In the genomic region with DNA sequence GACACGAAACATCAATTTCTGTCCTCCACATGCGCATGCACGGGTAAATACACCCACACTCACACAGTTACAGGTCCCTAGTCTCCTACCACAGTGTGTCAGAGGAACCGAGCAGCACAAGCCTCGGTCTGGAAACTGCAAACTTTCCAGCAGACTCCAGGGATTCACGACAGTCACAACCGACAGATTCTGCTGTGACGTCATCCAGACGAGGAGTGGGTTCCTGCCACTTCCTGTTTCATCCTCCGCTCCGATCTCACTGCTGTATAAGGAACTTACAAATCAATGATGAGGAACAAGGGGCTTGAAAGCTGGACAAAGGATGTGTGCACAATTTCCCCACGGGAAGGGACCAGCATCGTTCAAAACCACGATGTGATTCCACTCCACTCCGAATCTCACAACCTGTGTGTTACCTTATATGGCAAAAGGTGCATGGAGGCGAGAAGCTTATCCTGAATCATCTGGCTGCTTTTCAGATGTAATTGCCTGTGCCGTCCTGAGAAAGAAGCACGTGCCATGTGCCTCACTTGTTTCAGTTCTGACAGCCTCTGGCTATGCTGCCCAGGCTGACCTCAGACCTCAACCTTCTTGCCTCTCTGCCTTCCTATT, we compare ENCODE assay signal across 8 mouse cellular contexts. TPM values are rescaled to one million over a fixed set of nuclear protein-coding genes. Genes with fewer than 3 reads are reported as not detected.
DNase-seq lines count a peak whose midpoint lies in the region; TF ChIP-seq lines count a peak whose summit lies in the region.

No protein-coding gene starts in this region.

- TF ChIP-seq EP300 in MEL (IDR thresholded peaks at IDR 0.05; ENCODE audit: low read depth in 1 of 2, low read length in 2 of 2) = no peak

- no peaks in the 10 kb centered on the region for H3K9me3 ChIP-seq in MEL (replicated peaks; ENCODE audit: insufficient read depth, low read length)

- H3K4me3 ChIP-seq in MEL (ENCODE audit: control insufficient read depth in 1 of 2, insufficient read depth in 1 of 2, low read depth in 2 of 2, low read length in 2 of 2) = peak overlapping the region; percentile 59 to 67

- TF ChIP-seq RAD21 in MEL (IDR thresholded peaks at IDR 0.05; ENCODE audit: low read depth, low read length) = no peak

- peak overlapping the region; percentile 49 for H3K9ac ChIP-seq in MEL (ENCODE audit: control insufficient read depth, low read depth, low read length, poor library complexity, severe bottlenecking)

- DNase-seq in A20 (ENCODE audit: low read depth, low spot score) = peak; percentile 85
- peak; percentile 88 for DNase-seq in MEL (ENCODE audit: low read depth, low spot score)
- peak; percentile 66 to 82 for DNase-seq in frontal cortex, adult 2 months (ENCODE audit: extremely low spot score in 1 of 2, low spot score in 1 of 2)
- DNase-seq in layer of hippocampus, postnatal 14 days (ENCODE audit: low spot score in 2 of 2) = peak; percentile 68 to 76
- DNase-seq in lung, postnatal 4 days = peak; percentile 46 to 49
- DNase-seq in spleen, postnatal 10 days (ENCODE audit: low spot score in 2 of 2) = peak; percentile 42 to 47
- DNase-seq in urinary bladder, postnatal 14 days (ENCODE audit: low spot score) = no peak
- DNase-seq in cerebellum, postnatal 4 days (ENCODE audit: low spot score in 2 of 2) = no peak

- H3K27me3 ChIP-seq in MEL (ENCODE audit: control insufficient read depth in 1 of 2, insufficient read depth in 2 of 2, low read length in 2 of 2) = no peaks in the 10 kb centered on the region

- no peak for TF ChIP-seq CTCF in MEL (IDR thresholded peaks at IDR 0.05 in 2 of 3, conservative IDR thresholded peaks at IDR 0.05 in 1 of 3; ENCODE audit: control insufficient read depth in 1 of 3, insufficient read depth in 1 of 3, low read depth in 2 of 3, low read length in 3 of 3, poor library complexity in 1 of 3, severe bottlenecking in 1 of 3)

- no peaks in the 10 kb centered on the region for H3K79me2 ChIP-seq in MEL (ENCODE audit: control insufficient read depth, insufficient read depth, low read length, poor library complexity)

- H3K27ac ChIP-seq in MEL (ENCODE audit: control insufficient read depth, low read depth, low read length) = no peak overlapping the region

- peaks cover 0 to 8% of the 10 kb centered on the region in 2 experiments; a peak in 2 of 4 replicates for H3K36me3 ChIP-seq in MEL (ENCODE audit: control insufficient read depth in 1 of 2, insufficient read depth in 2 of 2, low read length in 2 of 2)

- TF ChIP-seq POLR2A in MEL (IDR thresholded peaks at IDR 0.05; ENCODE audit: control insufficient read depth in 1 of 2, insufficient read depth in 1 of 2, low read depth in 1 of 2, low read length in 2 of 2, poor library complexity in 1 of 2) = peak in 1 of 2 experiments; percentile 51; a peak in 2 of 4 replicates

- H3K4me1 ChIP-seq in MEL (ENCODE audit: control insufficient read depth in 1 of 2, insufficient read depth in 2 of 2, low read length in 2 of 2) = peaks cover 11 to 25% of the 10 kb centered on the region in 2 experiments

TF ChIP-seq in MEL, 35 proteins besides CTCF, POLR2A, EP300 and RAD21:
- TF ChIP-seq MYC (IDR thresholded peaks at IDR 0.05; ENCODE audit: low read depth, low read length) = no peak
- peak; percentile 43; the same call in 1 of the 2 replicates for TF ChIP-seq NRF1 (IDR thresholded peaks at IDR 0.05; ENCODE audit: insufficient read depth, low read depth, low read length, poor library complexity, severe bottlenecking)
- peak; percentile 47; the same call in 1 of the 2 replicates for TF ChIP-seq ETS1 (IDR thresholded peaks at IDR 0.05; ENCODE audit: low read depth, low read length)
- TF ChIP-seq KAT2A (conservative IDR thresholded peaks at IDR 0.05; ENCODE audit: low read depth, low read length) = no peak
- TF ChIP-seq USF1 (IDR thresholded peaks at IDR 0.05; ENCODE audit: low read depth, low read length) = no peak
- no peak for TF ChIP-seq MAFK (IDR thresholded peaks at IDR 0.05; ENCODE audit: borderline replicate concordance, low read depth, low read length)
- TF ChIP-seq ZNF384 (IDR thresholded peaks at IDR 0.05; ENCODE audit: low read depth, low read length) = no peak
- TF ChIP-seq USF2 (IDR thresholded peaks at IDR 0.05; ENCODE audit: borderline replicate concordance in 1 of 2, insufficient read depth in 1 of 2, low read depth in 1 of 2, low read length in 2 of 2) = no peak
- no peak for TF ChIP-seq MXI1 (IDR thresholded peaks at IDR 0.05; ENCODE audit: low read depth, low read length)
- 0 out of 2 replicates have a peak, but pooled peaks have one; percentile 15 for TF ChIP-seq SIN3A (IDR thresholded peaks at IDR 0.05; ENCODE audit: low read length)
- no peak for TF ChIP-seq E2F4 (IDR thresholded peaks at IDR 0.05; ENCODE audit: borderline replicate concordance, low read depth, low read length)
- TF ChIP-seq MAZ (IDR thresholded peaks at IDR 0.05; ENCODE audit: low read depth, low read length) = no peak
- TF ChIP-seq ELF1 (IDR thresholded peaks at IDR 0.05; ENCODE audit: low read depth, low read length) = peak; percentile 84
- no peak for TF ChIP-seq CHD2 (IDR thresholded peaks at IDR 0.05; ENCODE audit: low read length)
- no peak for TF ChIP-seq RCOR1 (IDR thresholded peaks at IDR 0.05; ENCODE audit: low read depth, low read length)
- TF ChIP-seq UBTF (IDR thresholded peaks at IDR 0.05; ENCODE audit: borderline replicate concordance, insufficient read depth, low read depth, low read length) = no peak
- TF ChIP-seq HCFC1 (IDR thresholded peaks at IDR 0.05; ENCODE audit: low read depth, low read length) = peak; percentile 61
- TF ChIP-seq MYB (IDR thresholded peaks at IDR 0.05; ENCODE audit: low read depth, low read length) = no peak
- TF ChIP-seq GABPA (IDR thresholded peaks at IDR 0.05; ENCODE audit: low read depth, low read length) = no peak
- 0 out of 2 replicates have a peak, but pooled peaks have one; percentile 32 for TF ChIP-seq TBP (IDR thresholded peaks at IDR 0.05; ENCODE audit: low read depth, low read length)
- no peak for TF ChIP-seq TAL1 (IDR thresholded peaks at IDR 0.05; ENCODE audit: low read length)
- no peak for TF ChIP-seq POLR2AphosphoS2 (IDR thresholded peaks at IDR 0.05; ENCODE audit: low read length)
- TF ChIP-seq ZMIZ1 (IDR thresholded peaks at IDR 0.05; ENCODE audit: low read depth, low read length) = no peak
- no peak for TF ChIP-seq SMC3 (IDR thresholded peaks at IDR 0.05; ENCODE audit: low read depth, low read length)
- TF ChIP-seq NELFE (IDR thresholded peaks at IDR 0.05; ENCODE audit: low read depth, low read length) = no peak
- TF ChIP-seq MEF2A (IDR thresholded peaks at IDR 0.05; ENCODE audit: extremely low read depth, insufficient replicate concordance, low read depth, low read length, poor library complexity, severe bottlenecking) = no peak
- TF ChIP-seq CHD1 (IDR thresholded peaks at IDR 0.05; ENCODE audit: low read depth, low read length) = no peak
- TF ChIP-seq JUND (IDR thresholded peaks at IDR 0.05; ENCODE audit: low read depth, low read length) = no peak; the same call in 1 of the 2 replicates
- no peak for TF ChIP-seq POLR2AphosphoS5 (IDR thresholded peaks at IDR 0.05; ENCODE audit: borderline replicate concordance, low read depth, low read length)
- no peak for TF ChIP-seq ZC3H11A (IDR thresholded peaks at IDR 0.05; ENCODE audit: low read depth, low read length)
- TF ChIP-seq ZKSCAN1 (IDR thresholded peaks at IDR 0.05; ENCODE audit: low read depth, low read length) = no peak
- peak; percentile 30; the same call in 1 of the 2 replicates for TF ChIP-seq TCF12 (IDR thresholded peaks at IDR 0.05; ENCODE audit: low read depth, low read length)
- TF ChIP-seq BHLHE40 (IDR thresholded peaks at IDR 0.05; ENCODE audit: borderline replicate concordance, low read depth, low read length) = peak; percentile 67; the same call in 1 of the 2 replicates
- no peak for TF ChIP-seq GATA1 (IDR thresholded peaks at IDR 0.05; ENCODE audit: low read depth, low read length)
- TF ChIP-seq MAX (IDR thresholded peaks at IDR 0.05; ENCODE audit: low read length) = no peak

RNA-seq across cellular contexts. Expression of a gene that starts 14.6 kb away (rescaled TPM):
- 60.2 and 71.6 TPM in 2 replicates for total RNA-seq in MEL (2012; rRNA removed)
- 10 to 100 TPM in 1 of 2 experiments, not detected in 1; 43.9 TPM for polyA plus RNA-seq in MEL (2012; ENCODE audit: insufficient read depth in 1 of 2, insufficient read length in 2 of 2, low read depth in 1 of 2, low replicate concordance in 2 of 2, missing spikeins in 1 of 2)
- polyA plus RNA-seq in frontal cortex, adult 2 months (2012; rRNA removed) = 78.7 and 81.9 TPM in 2 replicates
- total RNA-seq in layer of hippocampus, postnatal 14 days (2021) = 100 to 1,000 TPM; 126 to 133 TPM

RNA-seq across cellular contexts. Expression of a gene that starts 21.9 kb away (rescaled TPM):
- 183 and 201 TPM in 2 replicates for total RNA-seq in MEL (2012; rRNA removed)
- polyA plus RNA-seq in MEL (2012; ENCODE audit: insufficient read depth in 1 of 2, insufficient read length in 2 of 2, low read depth in 1 of 2, low replicate concordance in 2 of 2, missing spikeins in 1 of 2) = 100 to 1,000 TPM; 276 to 330 TPM
- polyA plus RNA-seq in frontal cortex, adult 2 months (2012; rRNA removed) = 150 and 178 TPM in 2 replicates
- total RNA-seq in layer of hippocampus, postnatal 14 days (2021) = 100 to 1,000 TPM; 218 to 276 TPM

Comparison
In these comparisons a context has a peak if more than half of its experiments do, and no peak if none do; other contexts are left out.
1. DNase-seq: peak in A20 (single experiment), MEL (single experiment), frontal cortex, adult 2 months (2 of 2), layer of hippocampus, postnatal 14 days (2 of 2), lung, postnatal 4 days (2 of 2) and spleen, postnatal 10 days (2 of 2); none in urinary bladder, postnatal 14 days (single experiment) and cerebellum, postnatal 4 days (0 of 2).